Mouse (Mus musculus) heart, adult 2 months (tissue): ENCODE results near the gene Tbc1d22a.

ENCODE experiments used
- CTCF ChIP-seq: fragments of 200-600 bp; IDR thresholded peaks from 2 replicates; pipeline ENCODE4 v1.8.1; 2022; ENCODE audit warnings: antibody characterized with exemption, mild to moderate bottlenecking, moderate library complexity
- POLR2A ChIP-seq: fragments of 200-500 bp; IDR thresholded peaks from 2 replicates; pipeline ENCODE4 v1.6.1; 2011; ENCODE audit warnings: mild to moderate bottlenecking, low read depth, low read length, control low read depth; ENCODE audit not compliant: insufficient read depth

- no peak for TF ChIP-seq POLR2A
- no peak for TF ChIP-seq CTCF
Observed at GRCm38 (mm10) chr15:86492636-86493035, 278.4 kb downstream of the Tbc1d22a start.
